Mouse (Mus musculus): ENCODE measurements around the gene Scrn2.

- TF ChIP-seq CTCF (IDR thresholded peaks at IDR 0.05; ENCODE audit: control insufficient read depth, insufficient read depth, insufficient read length) (no peak), CEBPB (IDR thresholded peaks at IDR 0.05; ENCODE audit: low read depth) (no peak)
These were observed 11.8 kb upstream of the Scrn2 start for GRCm38 (mm10) chr11:97017696-97018582.

Data from C2C12 (cell line).